Mouse (Mus musculus): ENCODE measurements around the gene Sept9. TPM values are rescaled to one million over a fixed set of nuclear protein-coding genes. Genes with fewer than 3 reads are reported as not detected.

Gene Sept9
- polyA plus RNA-seq (2014; fragmentation: Illumina TruSeq; extraction: RNeasy Lipid Tissue Mini Kit (QIAGEN cat#74804); ENCODE audit: low read depth, low replicate concordance) = 9.5 TPM

GRCm38 (mm10) chr11:117199282-117200175 lies at the start of gene Sept9:
TSS of gene Sept9 (plus strand) at chr11:117199661.

Other genes with a start within 250 kb of the Sept9 start
- gene Sec14l1, start 84.5 kb upstream of the Sept9 start, polyA plus RNA-seq (2014; fragmentation: Illumina TruSeq; extraction: RNeasy Lipid Tissue Mini Kit (QIAGEN cat#74804); ENCODE audit: low read depth, low replicate concordance) = 1.7 TPM

Measured in liver, adult 10 weeks (tissue).